Mouse (Mus musculus) spleen, postnatal 0 days (tissue): ENCODE data around the gene Sntg2. TPM values are rescaled to one million over a fixed set of nuclear protein-coding genes. Genes with fewer than 3 reads are reported as not detected.

Experiments used
- polyA plus RNA-seq: library from polyadenylated mRNA; unstranded; fragments of >200 nt; fragmentation: Nextera tagmentation; extraction: Ambion mirVana; gene quantifications from 2 replicates; pipeline ENCODE4 v1.2.1, GENCODE M21; 2015

The Sntg2 gene
- 0.99 and 1.0 TPM in 2 replicates for polyA plus RNA-seq

DNA sequence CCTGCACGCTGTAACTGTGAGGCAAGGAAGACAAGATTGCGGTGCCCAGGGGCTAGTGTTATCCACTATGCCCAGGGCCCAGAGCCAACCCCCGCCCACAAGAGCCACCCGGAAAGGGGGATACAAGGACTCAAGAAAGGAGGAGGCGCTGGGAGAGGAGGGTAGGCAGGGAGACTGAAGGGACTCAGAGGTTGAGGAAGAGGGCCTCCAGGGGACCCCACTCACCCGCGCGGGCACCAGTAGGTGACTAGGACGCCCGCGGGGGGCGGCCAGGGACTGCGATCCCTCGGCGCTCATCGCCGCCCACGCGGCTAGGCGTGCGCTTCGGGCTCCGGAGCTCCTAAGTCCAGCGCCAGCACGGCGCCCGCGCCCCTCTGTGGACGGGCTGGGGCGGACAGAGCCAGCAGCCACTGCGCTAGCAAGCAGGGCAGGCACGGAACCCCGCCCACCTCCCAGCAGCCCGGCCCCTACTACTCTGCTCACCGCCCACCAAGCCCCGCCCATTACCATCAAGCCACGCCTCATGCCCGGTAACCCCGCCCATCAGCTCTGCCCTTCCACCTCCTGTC lies at the start of gene Sntg2:
Gene Sntg2 (minus strand): TSS at position 443 of the 569 bp plus-strand sequence.

DNA sequence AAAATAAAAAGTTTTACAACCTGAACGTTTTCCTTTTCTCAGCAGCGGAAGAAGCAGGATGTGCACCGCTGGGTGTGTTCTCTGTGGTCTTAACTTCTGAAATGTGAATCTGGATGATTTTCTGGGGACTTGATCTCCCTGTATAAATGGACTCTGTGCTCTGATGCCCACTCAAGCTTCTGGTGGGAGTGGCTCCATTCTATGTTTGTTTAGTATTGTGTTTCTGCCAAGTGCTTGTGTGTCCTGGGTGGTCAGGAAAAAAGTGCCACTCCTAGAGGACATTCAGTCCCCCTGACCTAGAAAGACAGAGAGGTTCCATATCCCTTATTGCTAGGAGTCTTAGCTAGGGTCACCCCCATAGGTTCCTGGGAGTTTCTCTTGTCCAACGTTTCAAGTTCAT lies 240.7 kb downstream of the Sntg2 start, which contains the start of gene Tpo:
Gene Tpo (minus strand): TSS at position 101 of the 400 bp plus-strand sequence.

Other genes starting within 250 kb of the Sntg2 start
- not detected in 2 replicates for gene Tpo, start 240.8 kb downstream of the Sntg2 start, polyA plus RNA-seq
- gene Tmem18, start 211.1 kb upstream of the Sntg2 start, polyA plus RNA-seq: 12.3 and 14.1 TPM in 2 replicates